Mouse (Mus musculus): ENCODE results near the gene Tsc1. TPM values are rescaled to one million over a fixed set of nuclear protein-coding genes. Genes with fewer than 3 reads are reported as not detected.

Tsc1 gene
- total and polyA plus RNA-seq, 2 experiments from 2014 or later: 7.7 to 14.6 TPM

DNA sequence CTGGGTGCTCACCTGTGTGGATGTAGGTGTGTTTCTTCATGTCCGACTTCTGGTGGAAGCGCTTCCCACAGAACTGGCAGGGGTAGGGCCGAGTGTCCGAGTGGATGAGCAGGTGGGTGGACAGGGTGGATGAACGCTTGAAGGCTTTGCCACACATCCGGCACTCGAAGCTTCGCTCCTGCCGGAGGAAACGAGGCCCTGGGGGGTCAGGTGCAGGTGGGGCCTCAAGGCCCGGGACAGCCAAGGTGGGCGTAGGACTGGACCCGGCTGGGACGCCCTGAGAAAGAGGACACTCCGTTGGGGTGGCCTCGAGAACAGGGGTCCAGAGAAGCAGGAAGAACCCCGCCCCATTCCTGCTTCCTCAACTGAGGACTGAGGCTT lies 29.6 kb upstream of the Tsc1 start:
- no peak for TF ChIP-seq CTCF (IDR thresholded peaks at IDR 0.05; ENCODE audit: low read depth)
- TF ChIP-seq EP300 (IDR thresholded peaks at IDR 0.05; ENCODE audit: low read depth): no peak
- Histone ChIP-seq H3K36me3 (replicated peaks; ENCODE audit: control insufficient read depth, insufficient read depth, low read length) (no peaks in the 10 kb centered on the region), H3K27me3 (ENCODE audit: control insufficient read depth, insufficient read depth, low read length) (no peaks in the 10 kb centered on the region; the same call in 1 of the 2 replicates), H3K9me3 (replicated peaks; ENCODE audit: control insufficient read depth, low read length) (no peaks in the 10 kb centered on the region), H3K27ac (ENCODE audit: low read depth) (no peak overlapping the region), H3K4me2 (ENCODE audit: low read depth, low read length) (no peak overlapping the region), H3K9ac (replicated peaks; ENCODE audit: low read depth, low read length) (no peak overlapping the region), H3K4me3 (ENCODE audit: low read depth, low read length) (no peak overlapping the region), H3K4me1 (ENCODE audit: control insufficient read depth, insufficient read depth) (no peaks in the 10 kb centered on the region)
- DNase-seq (ENCODE audit: low spot score): no peak
- 80% methylated on average over 17 of the region's 17 CpGs for WGBS
- no peak for ATAC-seq (ENCODE audit: insufficient read depth, low read depth)

DNA sequence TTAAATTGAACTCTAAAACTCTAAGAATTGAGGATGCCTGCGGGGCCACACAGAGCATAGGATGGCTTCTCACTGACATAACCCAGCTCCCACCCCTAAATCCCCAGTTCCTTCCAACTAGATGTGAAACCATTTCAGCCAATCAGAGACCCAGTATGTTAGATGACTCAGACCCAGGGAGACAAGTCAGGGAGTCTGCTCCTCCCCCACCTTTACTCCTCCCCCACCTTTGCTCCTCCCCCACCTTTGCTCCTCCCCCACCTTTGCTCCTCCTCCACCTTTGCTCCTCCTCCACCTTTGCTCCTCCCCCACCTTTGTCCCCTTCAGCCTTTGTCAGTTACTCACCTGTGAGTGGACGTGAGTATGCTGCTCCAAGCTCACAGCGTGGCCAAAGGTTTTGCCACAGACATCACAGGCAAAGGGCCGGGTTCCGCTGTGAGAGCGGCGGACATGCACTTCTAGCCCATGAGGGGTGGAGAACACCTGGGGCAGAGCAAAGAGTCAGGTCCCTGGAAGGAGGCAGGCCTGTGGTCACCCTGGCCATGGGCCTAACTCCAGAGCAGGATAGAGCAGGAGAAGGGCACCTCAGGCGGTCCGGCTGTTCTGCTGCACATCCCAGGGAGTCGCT lies 28.5 kb upstream of the Tsc1 start:
- H3K27me3 ChIP-seq (ENCODE audit: control insufficient read depth, insufficient read depth, low read length): no peaks in the 10 kb centered on the region; the same call in 1 of the 2 replicates
- 73% methylated on average over 10 of the region's 10 CpGs for WGBS
- H3K36me3 ChIP-seq (replicated peaks; ENCODE audit: control insufficient read depth, insufficient read depth, low read length): no peaks in the 10 kb centered on the region
- DNase-seq (ENCODE audit: low spot score): no peak
- H3K4me2 ChIP-seq (ENCODE audit: low read depth, low read length): no peak overlapping the region
- TF ChIP-seq CTCF (IDR thresholded peaks at IDR 0.05; ENCODE audit: low read depth) (no peak), EP300 (IDR thresholded peaks at IDR 0.05; ENCODE audit: low read depth) (no peak)
- no peak overlapping the region for H3K4me3 ChIP-seq (ENCODE audit: low read depth, low read length)
- no peak overlapping the region for H3K9ac ChIP-seq (replicated peaks; ENCODE audit: low read depth, low read length)
- no peaks in the 10 kb centered on the region for H3K4me1 ChIP-seq (ENCODE audit: control insufficient read depth, insufficient read depth)
- no peak overlapping the region for H3K27ac ChIP-seq (ENCODE audit: low read depth)
- H3K9me3 ChIP-seq (replicated peaks; ENCODE audit: control insufficient read depth, low read length): no peaks in the 10 kb centered on the region
- ATAC-seq (ENCODE audit: insufficient read depth, low read depth): no peak

DNA sequence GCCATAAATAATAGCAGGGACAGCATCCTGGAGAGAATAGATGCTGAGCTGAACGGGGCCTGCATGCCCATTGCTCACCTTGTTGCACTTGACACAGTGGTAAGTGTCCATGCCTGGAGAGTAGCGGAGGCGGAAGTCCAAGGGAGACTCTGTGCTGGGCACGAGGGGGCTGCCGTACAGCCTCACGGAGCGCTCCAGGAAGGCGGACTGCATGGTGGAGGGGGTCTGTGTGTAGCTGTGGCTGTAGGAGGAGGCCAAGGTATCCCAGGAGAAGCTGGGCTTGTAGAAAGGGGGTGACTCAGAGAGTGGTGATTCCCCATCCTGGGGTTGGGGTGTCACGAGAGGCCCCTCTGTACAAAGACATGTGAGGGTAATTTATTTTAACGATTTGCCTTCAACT lies 27.4 kb upstream of the Tsc1 start:
- no peaks in the 10 kb centered on the region for H3K36me3 ChIP-seq (replicated peaks; ENCODE audit: control insufficient read depth, insufficient read depth, low read length)
- DNase-seq (ENCODE audit: low spot score) (no peak), ATAC-seq (ENCODE audit: insufficient read depth, low read depth) (no peak)
- TF ChIP-seq EP300 (IDR thresholded peaks at IDR 0.05; ENCODE audit: low read depth): no peak
- no peak for TF ChIP-seq CTCF (IDR thresholded peaks at IDR 0.05; ENCODE audit: low read depth)
- H3K4me1 ChIP-seq (ENCODE audit: control insufficient read depth, insufficient read depth): no peaks in the 10 kb centered on the region
- WGBS: 83% methylated on average over 10 of the region's 10 CpGs
- H3K4me2 ChIP-seq (ENCODE audit: low read depth, low read length): no peak overlapping the region
- no peaks in the 10 kb centered on the region; the same call in 1 of the 2 replicates for H3K27me3 ChIP-seq (ENCODE audit: control insufficient read depth, insufficient read depth, low read length)
- no peak overlapping the region for H3K27ac ChIP-seq (ENCODE audit: low read depth)
- H3K9ac ChIP-seq (replicated peaks; ENCODE audit: low read depth, low read length): no peak overlapping the region
- no peak overlapping the region for H3K4me3 ChIP-seq (ENCODE audit: low read depth, low read length)
- H3K9me3 ChIP-seq (replicated peaks; ENCODE audit: control insufficient read depth, low read length): no peaks in the 10 kb centered on the region

DNA sequence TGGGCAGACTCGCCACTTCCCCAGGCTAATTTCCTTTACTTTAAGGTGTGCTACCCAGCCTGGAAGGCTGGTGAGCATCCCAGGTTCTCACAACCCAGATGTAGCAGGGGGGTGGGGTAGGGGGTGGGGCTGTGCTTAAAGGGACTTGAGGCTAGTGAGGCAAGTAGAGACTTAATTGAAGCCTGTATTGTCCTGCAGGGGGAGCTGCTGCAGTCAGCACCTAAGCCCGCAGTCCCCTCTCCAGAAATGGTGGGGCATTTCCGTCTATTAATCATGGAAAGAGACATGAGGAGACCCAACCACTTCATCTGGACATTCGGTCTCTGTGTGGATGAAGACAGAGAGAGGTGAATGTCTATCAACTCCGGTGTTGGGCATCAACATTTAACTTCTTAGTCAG lies 24.7 kb upstream of the Tsc1 start:
- H3K4me1 ChIP-seq (ENCODE audit: control insufficient read depth, insufficient read depth): no peaks in the 10 kb centered on the region
- ATAC-seq (ENCODE audit: insufficient read depth, low read depth) (no peak), DNase-seq (ENCODE audit: low spot score) (no peak)
- no peak overlapping the region for H3K4me3 ChIP-seq (ENCODE audit: low read depth, low read length)
- no peaks in the 10 kb centered on the region for H3K9me3 ChIP-seq (replicated peaks; ENCODE audit: control insufficient read depth, low read length)
- peaks cover 18% of the 10 kb centered on the region for H3K27me3 ChIP-seq (ENCODE audit: control insufficient read depth, insufficient read depth, low read length)
- TF ChIP-seq EP300 (IDR thresholded peaks at IDR 0.05; ENCODE audit: low read depth): no peak
- TF ChIP-seq CTCF (IDR thresholded peaks at IDR 0.05; ENCODE audit: low read depth): peak; percentile 24
- no peaks in the 10 kb centered on the region for H3K36me3 ChIP-seq (replicated peaks; ENCODE audit: control insufficient read depth, insufficient read depth, low read length)
- no peak overlapping the region for H3K4me2 ChIP-seq (ENCODE audit: low read depth, low read length)
- H3K27ac ChIP-seq (ENCODE audit: low read depth): no peak overlapping the region
- H3K9ac ChIP-seq (replicated peaks; ENCODE audit: low read depth, low read length): no peak overlapping the region
- 53% methylated on average over 5 of the region's 5 CpGs for WGBS

DNA sequence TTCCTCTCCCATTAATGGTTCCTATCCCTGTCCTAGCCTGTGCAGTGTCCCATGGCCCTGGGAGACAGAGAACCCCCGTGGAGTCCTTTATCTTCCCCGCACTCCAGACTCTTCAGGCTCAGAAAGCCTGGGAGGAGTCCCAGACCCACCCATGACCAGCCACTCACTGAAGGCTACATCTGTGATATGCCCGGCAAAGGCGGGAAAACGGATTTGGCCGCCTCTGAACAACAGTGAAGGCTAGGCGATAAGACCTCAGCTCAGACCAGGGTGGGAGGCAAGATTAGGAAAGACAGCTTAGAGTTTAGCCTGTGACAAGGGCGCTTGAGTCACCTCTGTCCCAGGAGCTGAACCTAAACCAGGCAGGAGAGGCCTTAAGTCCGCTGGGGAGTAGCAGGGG lies 24.2 kb upstream of the Tsc1 start:
- no peak for DNase-seq (ENCODE audit: low spot score)
- Histone ChIP-seq H3K4me3 (ENCODE audit: low read depth, low read length) (no peak overlapping the region), H3K9me3 (replicated peaks; ENCODE audit: control insufficient read depth, low read length) (no peaks in the 10 kb centered on the region), H3K27ac (ENCODE audit: low read depth) (no peak overlapping the region), H3K36me3 (replicated peaks; ENCODE audit: control insufficient read depth, insufficient read depth, low read length) (no peaks in the 10 kb centered on the region), H3K9ac (replicated peaks; ENCODE audit: low read depth, low read length) (no peak overlapping the region), H3K4me1 (ENCODE audit: control insufficient read depth, insufficient read depth) (no peaks in the 10 kb centered on the region), H3K4me2 (ENCODE audit: low read depth, low read length) (no peak overlapping the region), H3K27me3 (ENCODE audit: control insufficient read depth, insufficient read depth, low read length) (peaks cover 23% of the 10 kb centered on the region)
- ATAC-seq (ENCODE audit: insufficient read depth, low read depth): no peak
- WGBS: 22% methylated on average over 9 of the region's 9 CpGs
- no peak for TF ChIP-seq EP300 (IDR thresholded peaks at IDR 0.05; ENCODE audit: low read depth)
- TF ChIP-seq CTCF (IDR thresholded peaks at IDR 0.05; ENCODE audit: low read depth): no peak

Data from heart, postnatal 0 days (tissue).